Mouse (Mus musculus) small intestine, adult 10 weeks (tissue): ENCODE data around the gene Gm20905. TPM values are rescaled to one million over a fixed set of nuclear protein-coding genes. Genes with fewer than 3 reads are reported as not detected.

Source experiments
- polyA plus RNA-seq: library from polyadenylated mRNA; stranded (reverse); fragments of 350-450 nt; fragmentation: Illumina TruSeq; extraction: RNeasy Lipid Tissue Mini Kit (QIAGEN cat#74804); gene quantifications from one replicate; pipeline ENCODE4 v1.2.3, GENCODE M21; 2014; ENCODE audit warnings: low replicate concordance

Gm20905 gene
- polyA plus RNA-seq = not detected

GRCm38 (mm10) chrY:37259503-37259902 lies at the start of gene Gm20905:
TSS of gene Gm20905 (minus strand) at chrY:37259603.

